Mouse (Mus musculus) neural tube, embryonic 15.5 days (tissue): ENCODE measurements around the gene Olfr266. TPM values are rescaled to one million over a fixed set of nuclear protein-coding genes. Genes with fewer than 3 reads are reported as not detected.

ENCODE experiments used
- polyA plus RNA-seq: library from polyadenylated mRNA; unstranded; fragments of >200 nt; fragmentation: Nextera tagmentation; extraction: Ambion mirVana; gene quantifications from 2 replicates; pipeline ENCODE4 v1.2.1, GENCODE M21; 2015

Olfr266 gene
- polyA plus RNA-seq, 1 experiment from 2014 or later, result not detected

Other genes with a start within 250 kb of the Olfr266 start
- 15.2 and 15.8 TPM in 2 replicates for gene Lrif1, start 141.3 kb downstream of the Olfr266 start, polyA plus RNA-seq
- 5.6 and 15.5 TPM in 2 replicates for gene Cd53, start 36.1 kb downstream of the Olfr266 start, polyA plus RNA-seq
- gene Kcna3, start 209.9 kb upstream of the Olfr266 start, polyA plus RNA-seq, result 7.9 and 9.2 TPM in 2 replicates